Mouse (Mus musculus) lung, postnatal 25 days (tissue): ENCODE data around the gene Rbbp4.
A peak's percentile ranks its signal among the peaks of the same experiment; 100 is the strongest.
"Not testable (repeated sequence)": the region's sequence is repeated elsewhere in the genome, so short reads cannot be mapped to it uniquely, and the experiment has no call there.

ENCODE experiments used
- DNase-seq: peaks from one replicate; pipeline ENCODE4 v3.0.0; 2022; ENCODE audit warnings: low spot score

Gene Rbbp4

DNA sequence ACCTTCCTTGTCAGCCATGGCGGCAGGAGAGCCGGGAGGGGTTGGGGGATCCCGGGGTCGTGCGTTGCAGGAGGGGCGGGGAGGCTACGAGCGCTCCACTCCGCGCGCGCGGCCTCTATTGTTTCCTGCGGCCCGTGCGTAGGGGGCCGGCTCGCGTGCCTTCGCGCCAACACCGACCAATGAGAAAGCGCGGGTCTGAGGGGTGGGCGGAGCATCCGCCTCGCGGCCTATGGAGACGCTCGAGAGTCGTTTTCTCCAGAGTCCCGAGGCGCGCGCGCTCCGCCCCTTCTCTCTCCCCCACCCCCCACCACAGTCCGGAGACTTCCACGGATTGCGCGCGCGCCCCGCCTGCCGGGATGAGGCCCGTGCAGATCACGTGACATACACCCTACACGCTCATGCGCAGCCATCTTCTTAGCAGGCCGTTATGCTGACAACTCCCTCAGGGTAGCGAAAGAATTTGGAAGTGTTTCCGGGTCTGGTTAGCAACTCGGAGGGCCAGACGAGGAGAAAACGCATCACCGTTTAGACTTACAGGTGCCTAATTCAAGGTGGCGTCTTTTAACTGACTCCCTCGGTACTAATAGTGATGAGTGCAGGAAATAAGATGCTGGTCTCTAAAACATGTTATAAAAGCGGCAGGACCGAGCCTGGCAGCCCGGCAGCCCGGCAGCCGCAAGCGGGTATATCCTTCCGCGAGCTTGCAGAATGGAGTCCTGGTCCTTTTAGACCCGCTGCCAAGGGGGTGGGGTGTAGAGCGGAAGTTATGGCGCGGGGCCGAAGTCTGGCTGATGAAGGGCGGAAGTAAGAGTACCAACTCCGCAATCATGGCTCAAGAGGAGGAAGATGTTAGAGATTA, at the start of gene Rbbp4, which contains the start of gene Zbtb8os:
Gene Rbbp4 (minus strand): TSS at position 155 of the 859 bp plus-strand sequence.
Gene Zbtb8os (plus strand): TSS at position 480 of the 859 bp plus-strand sequence.
- peak; percentile 98 for DNase-seq

DNA sequence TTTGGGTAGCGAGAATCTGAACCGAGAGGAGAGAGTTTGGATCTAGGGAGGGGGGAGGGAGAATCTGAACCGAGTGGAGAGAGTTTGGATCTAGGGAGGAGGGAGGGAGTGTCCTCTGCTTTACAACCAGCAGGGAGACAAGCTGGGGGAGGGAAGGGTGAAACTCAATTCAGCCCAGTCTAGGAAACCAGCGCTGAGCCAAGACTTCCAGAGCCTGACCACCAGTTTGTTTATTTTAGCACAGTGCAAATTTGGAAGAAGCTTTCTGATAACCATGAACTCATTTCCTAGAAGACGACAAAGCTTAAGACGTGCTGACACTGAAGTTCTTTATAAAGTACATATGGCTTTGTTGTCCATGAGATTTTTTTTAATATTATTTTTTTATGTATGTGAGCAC, 49.3 kb upstream of the Rbbp4 start:
- peak; percentile 76 for DNase-seq

- no peak for DNase-seq
Measured at GRCm38 (mm10) chr4:129383586-129383985, 48.4 kb upstream of the Rbbp4 start.

DNA sequence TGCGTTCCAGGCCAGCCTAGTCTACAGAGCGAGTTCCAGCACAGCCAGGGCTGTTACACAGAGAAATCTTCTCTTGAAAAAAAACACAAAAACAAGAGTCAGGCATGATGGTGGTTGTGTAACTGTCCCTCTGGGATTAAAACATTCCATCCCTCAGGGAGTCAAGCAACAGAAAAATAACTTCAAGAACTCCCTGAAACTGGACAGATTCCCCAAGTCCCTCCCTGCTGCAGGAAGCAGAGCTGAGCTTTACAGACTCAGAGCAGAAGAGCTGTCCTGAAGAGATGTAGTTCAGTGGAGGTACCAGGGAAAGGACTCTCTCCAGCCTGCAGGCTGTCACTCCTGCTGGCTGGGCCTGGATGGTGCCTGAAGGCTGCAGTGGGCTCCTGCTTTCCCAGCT, 47.3 kb upstream of the Rbbp4 start:
- no peak for DNase-seq

DNA sequence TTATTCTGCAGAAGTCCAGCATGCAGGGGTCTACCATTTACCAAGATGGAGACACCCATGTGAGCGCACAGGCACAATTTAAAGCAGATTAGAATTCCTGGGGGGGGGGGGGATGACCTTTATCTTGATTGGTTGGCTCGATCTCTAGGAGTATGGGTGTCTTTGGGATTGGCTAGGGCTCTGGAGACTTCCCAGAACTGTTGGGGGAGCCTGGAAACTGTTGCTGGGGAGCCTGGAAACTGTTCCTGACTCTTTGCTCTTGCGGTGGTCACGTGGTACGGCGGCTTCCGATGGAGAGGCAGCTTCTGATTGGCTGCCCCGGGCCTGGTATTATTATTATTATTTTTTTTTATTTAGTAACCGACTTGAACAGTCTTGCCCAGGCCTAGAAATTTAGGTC, 46.9 kb upstream of the Rbbp4 start:
- DNase-seq = no peak

DNA sequence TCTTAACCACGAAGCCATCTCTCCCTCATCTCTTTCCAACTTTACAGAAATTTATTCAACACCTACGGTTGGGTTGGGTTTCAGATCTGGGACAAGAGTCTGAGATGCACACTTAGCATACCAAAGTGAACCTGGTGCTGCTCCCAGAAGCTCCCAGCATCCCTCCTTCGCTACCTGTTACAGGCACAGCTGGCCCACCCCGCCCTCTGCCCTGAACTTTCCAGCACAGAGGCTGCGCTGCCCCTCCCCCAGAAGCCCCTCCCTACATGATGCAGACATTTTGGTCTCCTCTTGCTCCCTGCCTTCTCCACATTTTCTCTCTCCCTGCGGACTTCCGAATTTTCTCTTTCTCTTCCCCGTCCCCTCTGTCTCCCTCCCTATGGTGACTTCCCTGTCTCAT, 46.0 kb upstream of the Rbbp4 start:
- no peak for DNase-seq

DNA sequence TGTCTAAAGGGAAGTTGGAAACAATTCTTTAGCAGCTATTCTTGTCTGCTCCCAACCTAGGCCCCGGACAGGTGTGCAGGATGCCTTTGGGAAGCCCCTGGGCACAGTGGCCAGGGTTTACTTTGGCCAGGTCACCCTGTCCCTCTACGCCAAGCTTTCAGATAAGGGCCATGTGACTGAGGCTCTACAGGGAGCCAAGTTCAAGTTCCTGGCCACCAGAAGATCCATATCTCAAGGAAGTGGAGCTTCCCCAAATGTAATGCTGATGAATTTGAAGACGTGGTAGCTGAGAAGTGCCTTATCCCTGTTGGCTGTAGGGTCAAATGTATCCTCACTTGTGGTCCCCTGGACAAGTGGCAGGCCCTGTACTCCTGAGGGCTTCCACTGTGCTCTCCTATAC, 44.6 kb upstream of the Rbbp4 start:
- no peak for DNase-seq

DNA sequence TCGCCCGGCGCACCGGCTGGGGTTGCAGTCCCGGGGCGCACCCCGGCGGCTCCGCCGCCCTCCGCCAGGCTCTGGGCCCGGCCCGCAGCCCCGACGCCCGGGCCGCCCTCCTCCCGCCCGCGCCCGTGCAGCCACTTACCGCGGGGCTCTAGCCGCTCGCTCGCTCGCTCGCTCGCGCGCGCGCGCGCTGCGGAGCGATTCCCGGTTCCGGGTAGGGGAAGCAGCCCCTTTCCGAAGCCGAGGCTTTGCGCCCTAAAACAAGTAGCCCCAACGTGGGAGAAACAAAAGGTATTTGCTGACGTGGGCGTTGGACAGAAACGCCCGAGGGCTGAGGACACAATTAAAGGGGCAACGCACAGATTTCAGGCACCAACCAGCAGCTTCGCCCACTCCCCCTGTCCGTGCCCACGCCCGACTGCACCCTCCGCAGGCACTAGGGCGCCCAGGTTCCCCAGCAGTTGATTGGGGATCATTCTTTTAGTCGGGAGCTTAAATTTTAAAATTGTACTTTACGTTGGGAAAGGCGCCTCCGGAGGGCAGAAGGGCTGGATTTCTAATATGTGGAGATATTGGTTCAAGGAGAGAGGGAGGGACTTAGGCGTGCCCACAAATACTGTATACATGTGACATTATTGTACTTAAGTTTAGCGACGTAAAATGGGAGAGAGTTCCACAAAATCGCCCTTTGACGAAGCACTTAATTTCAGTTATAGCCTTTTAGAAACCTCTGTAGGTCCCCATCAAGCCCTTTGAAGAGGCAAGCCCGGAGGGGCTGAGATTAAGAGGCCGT, 42.6 kb upstream of the Rbbp4 start, which contains the start of gene Zbtb8a:
Gene Zbtb8a (minus strand): TSS at position 516 of the 790 bp plus-strand sequence.
- peak; percentile 32 for DNase-seq

GRCm38 (mm10) chr4:129376961-129377545, 41.9 kb upstream of the Rbbp4 start:
- DNase-seq = peak; percentile 38

- no peak for DNase-seq
Measured at GRCm38 (mm10) chr4:129375821-129376220, 40.7 kb upstream of the Rbbp4 start.

- no peak for DNase-seq
Measured at GRCm38 (mm10) chr4:129375000-129375399, 39.8 kb upstream of the Rbbp4 start.

GRCm38 (mm10) chr4:129374219-129374755, 39.1 kb upstream of the Rbbp4 start:
- DNase-seq = no peak

- no peak for DNase-seq
Measured at GRCm38 (mm10) chr4:129373202-129373976, 38.2 kb upstream of the Rbbp4 start.

DNA sequence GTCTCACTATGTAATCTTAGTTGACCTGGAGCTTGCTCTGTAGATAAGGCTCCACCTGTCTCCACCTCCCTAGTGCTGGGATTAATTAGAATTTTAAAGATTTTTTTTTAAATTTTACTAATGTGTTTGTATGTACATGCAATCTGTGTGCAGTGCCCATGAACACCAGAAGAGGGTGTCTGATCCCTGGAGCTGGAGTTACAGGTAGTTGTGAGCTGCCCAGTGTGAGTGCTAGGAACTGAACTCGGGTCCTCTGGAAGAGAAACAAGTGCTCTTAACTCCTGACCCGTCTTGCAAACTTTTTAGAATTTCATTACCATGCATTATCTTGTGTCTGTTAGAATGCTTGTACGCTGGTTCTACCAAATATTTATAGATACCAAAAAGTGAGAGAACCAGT, 36.2 kb upstream of the Rbbp4 start:
- no peak for DNase-seq

GRCm38 (mm10) chr4:129365224-129365623, 30.1 kb upstream of the Rbbp4 start:
- DNase-seq = no peak

DNA sequence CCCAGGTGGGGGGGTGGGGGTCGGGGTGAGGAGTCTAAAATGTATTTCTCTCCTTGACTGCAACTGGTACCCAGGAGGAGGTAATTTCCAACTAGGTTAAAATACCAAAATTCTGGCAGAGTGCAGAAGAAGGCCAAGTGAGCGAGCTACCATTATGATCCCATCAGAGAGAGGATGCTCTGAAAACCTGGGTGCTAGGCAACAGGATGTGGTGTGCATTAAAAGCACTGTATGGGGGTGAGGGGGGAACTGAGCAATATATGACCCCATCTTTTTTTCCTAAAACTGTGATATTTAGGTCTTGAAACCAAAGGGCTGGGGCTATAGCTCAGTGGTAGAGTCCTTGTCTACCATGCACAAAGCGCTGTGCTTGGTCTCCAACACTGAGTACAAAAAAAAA, 29.2 kb upstream of the Rbbp4 start:
- DNase-seq = no peak

DNA sequence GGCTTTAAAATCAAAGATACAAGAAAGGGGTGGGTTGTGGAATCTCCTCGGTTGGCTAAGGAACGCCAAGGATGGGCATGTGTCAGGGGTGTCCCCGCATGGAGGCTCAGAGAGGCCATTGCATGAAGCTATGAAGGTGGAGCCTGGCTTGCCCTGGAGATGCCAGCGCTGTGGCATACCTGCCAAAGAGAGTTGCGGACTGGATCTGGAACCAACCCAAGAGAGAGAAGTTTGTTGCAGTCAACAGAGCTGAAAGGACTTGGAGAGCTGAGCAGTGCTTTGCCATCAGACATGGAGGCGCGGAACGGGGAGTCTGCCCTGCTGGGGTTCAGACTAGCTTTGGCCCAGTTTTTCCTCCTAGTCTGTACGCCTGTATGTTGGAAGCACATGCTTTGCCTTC, 28.3 kb upstream of the Rbbp4 start:
- no peak for DNase-seq

- no peak for DNase-seq
Measured at GRCm38 (mm10) chr4:129362771-129363170, 27.6 kb upstream of the Rbbp4 start.

- DNase-seq = not testable (repeated sequence)
Measured at GRCm38 (mm10) chr4:129362238-129362637, 27.1 kb upstream of the Rbbp4 start.

- no peak for DNase-seq
Measured at GRCm38 (mm10) chr4:129357613-129358163, 22.5 kb upstream of the Rbbp4 start.

DNA sequence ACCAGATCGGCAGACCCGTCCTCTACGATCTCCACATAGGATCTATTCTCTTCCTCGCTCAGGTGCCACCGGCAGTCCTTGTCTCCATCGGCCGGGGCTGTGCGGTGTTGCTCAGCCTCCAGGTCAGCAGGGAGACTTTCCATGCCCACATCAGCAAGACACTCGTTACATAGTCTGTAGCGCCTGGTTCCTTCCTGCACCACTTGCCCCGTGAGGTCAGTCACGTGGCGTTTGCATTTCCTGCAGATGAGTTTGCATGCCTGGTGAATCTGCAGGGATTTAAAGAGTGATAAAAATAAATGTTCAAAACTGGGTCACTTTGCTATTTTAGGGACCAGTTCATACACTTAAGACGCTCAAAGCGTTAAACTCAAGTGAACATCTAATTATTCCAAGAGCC, 19.1 kb upstream of the Rbbp4 start:
- DNase-seq = no peak
